Mouse (Mus musculus) layer of hippocampus, adult 2 months (tissue): ENCODE results near the gene Pik3c2a. TPM values are rescaled to one million over a fixed set of nuclear protein-coding genes. Genes with fewer than 3 reads are reported as not detected.
A peak's percentile ranks its signal among the peaks of the same experiment; 100 is the strongest.

Experiments
- DNase-seq, 2 experiments: peaks; one replicate each; pipeline ENCODE4 v3.0.0; 2022; ENCODE audit warnings: low spot score in 2 of 2
- H3K27ac ChIP-seq: fragments of 200-600 bp; 2 replicates; pipeline ENCODE4 v1.8.1; 2022
- H3K4me3 ChIP-seq: fragments of 200-600 bp; 2 replicates; pipeline ENCODE4 v1.8.1; 2022; ENCODE audit warnings: mild to moderate bottlenecking
- CTCF ChIP-seq: fragments of 200-600 bp; conservative IDR thresholded peaks from 2 replicates; pipeline ENCODE4 v1.8.1; 2022; ENCODE audit warnings: antibody characterized with exemption, mild to moderate bottlenecking, moderate library complexity
- long read RNA-seq, 2 experiments: library from polyadenylated mRNA; stranded (forward); transcript quantifications; one replicate each; pipeline ENCODE4 v2.0.0; 2021; ENCODE audit warnings: borderline mapping rate in 2 of 2
- total RNA-seq, 2 experiments: library from RNA; stranded (reverse); gene quantifications; 2 replicates each; pipeline ENCODE4 v1.2.3; 2021

Gene Pik3c2a
- 10 to 100 TPM; 28.9 to 31.0 TPM for total RNA-seq
- long read RNA-seq, experiment 1, full-length matches to known transcripts = 4 of 19 reads
- long read RNA-seq, experiment 1, partial matches to known transcripts = 1 of 19 reads
- long read RNA-seq, experiment 1, other reads (novel, unspliced or antisense) = 14 of 19 reads
- long read RNA-seq, experiment 2, full-length matches to known transcripts = 10 of 21 reads
- long read RNA-seq, experiment 2, partial matches to known transcripts = 1 of 21 reads
- long read RNA-seq, experiment 2, other reads (novel, unspliced or antisense) = 10 of 21 reads

DNA sequence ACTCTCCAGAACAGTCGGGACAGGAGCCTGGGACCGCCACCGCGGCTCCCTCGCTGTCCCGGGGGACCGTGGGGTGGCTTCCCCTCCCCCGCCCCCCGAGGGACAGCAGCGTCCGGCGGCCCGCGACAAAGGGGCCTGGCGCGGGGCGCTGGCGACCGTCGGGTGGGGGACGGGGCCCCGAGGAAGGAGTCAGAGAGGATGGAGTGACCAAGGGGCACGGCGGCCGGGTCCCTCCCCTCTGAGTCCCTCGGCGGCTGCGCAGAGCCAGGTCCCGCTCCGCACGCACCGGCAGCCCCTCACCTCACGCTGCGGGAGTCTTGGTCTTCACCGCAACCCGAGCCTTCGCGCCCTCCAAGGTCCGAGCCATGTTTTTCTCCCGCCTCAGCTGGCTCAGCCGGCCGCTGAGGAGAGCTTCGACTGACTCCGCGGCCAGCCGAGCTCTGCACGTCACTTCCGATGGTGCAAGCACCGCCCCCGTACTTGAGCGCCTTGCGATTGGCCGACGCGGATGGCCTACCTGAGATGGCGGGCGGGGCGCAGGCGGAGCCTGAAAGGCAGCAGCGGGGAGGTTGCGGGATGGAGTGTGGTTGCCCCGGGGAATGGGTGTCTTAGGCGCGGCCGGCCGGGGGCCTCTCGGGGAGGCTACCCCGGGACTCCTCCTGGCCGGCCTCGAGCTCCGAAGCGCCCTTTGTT is at the start of gene Pik3c2a:
Gene Pik3c2a, minus strand, starts transcription at position 446 of the 693 bp plus-strand sequence.
- DNase-seq = peak; percentile 95 to 96
- peak within 1 kb of the TSS; percentile 98 for H3K4me3 ChIP-seq
- no peak for TF ChIP-seq CTCF
- H3K27ac ChIP-seq = peak within 1 kb of the TSS; percentile 94

DNA sequence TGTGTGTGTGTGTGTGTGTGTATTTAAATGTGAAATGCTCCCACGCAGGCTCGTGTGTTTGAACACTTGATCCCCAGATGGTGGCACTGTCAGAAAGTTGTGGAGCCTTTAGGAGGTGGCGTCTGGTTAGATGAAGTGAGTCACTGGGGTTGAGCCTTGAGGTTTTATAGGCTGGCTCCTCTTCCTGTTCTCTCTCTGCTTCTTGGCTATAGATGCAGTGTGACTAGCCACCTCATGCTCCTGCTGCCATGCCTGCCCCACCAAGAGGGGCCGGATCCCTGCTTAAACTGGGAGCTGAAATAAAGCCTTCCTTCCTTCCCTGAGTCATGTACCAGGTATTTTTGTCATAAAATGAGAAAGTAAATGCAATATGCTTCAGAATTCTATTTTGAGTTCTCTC is 47.9 kb upstream of the Pik3c2a start:
- DNase-seq = no peak
- no peak overlapping the region for H3K4me3 ChIP-seq
- H3K27ac ChIP-seq = no peak overlapping the region
- no peak for TF ChIP-seq CTCF

DNA sequence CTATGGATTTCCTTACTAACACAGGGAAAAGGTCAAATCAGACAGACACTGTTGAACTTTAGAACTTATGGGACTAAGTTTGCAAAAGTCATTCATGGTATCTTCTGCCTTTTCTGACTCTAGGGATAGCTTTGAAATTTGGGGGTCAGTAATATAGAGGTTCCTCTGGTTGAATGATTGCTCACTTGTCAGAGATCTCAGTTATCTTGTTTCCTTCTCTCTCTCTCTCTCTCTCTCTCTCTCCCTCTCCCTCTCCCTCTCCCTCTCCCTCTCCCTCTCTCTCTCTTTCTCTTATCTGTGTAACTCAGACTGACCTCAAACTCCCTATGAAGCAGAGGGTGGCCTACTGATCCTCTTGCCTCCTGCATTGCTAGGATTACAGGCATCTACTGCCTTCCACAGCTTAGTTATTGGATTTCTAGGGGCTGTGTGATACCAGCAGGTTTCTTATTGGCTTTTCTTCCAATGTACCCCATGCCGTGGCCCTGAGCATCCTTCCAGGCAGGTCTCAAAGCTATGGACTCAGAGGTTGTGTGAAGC is 41.9 kb upstream of the Pik3c2a start:
- no peak for TF ChIP-seq CTCF
- DNase-seq = no peak
- no peak overlapping the region for H3K27ac ChIP-seq
- H3K4me3 ChIP-seq = no peak overlapping the region

GRCm38 (mm10) chr7:116484213-116484612 is 41.0 kb upstream of the Pik3c2a start:
- TF ChIP-seq CTCF = no peak
- Histone ChIP-seq H3K27ac (no peak overlapping the region), H3K4me3 (no peak overlapping the region)
- DNase-seq = no peak

DNA sequence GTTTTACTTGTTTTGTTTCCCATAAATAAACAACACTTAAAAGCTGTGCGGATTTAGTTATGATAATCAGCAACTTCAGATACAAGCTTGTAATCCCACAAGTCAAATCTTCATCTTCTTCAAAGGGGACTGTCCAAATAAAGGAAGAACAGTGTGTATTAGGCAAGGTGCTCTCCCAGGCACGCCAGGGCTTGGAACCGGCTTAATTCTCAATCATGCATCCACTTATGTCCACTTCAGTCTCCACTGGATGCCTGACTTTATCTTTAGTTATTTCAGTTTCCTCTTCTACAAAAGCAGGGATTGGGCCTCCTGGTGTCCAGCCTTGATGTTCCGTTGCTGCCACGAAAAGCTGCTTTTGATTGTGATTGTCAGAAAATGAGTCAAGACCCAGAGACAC is 40.5 kb upstream of the Pik3c2a start:
- Histone ChIP-seq H3K4me3 (no peak overlapping the region), H3K27ac (no peak overlapping the region)
- DNase-seq = no peak
- no peak for TF ChIP-seq CTCF

DNA sequence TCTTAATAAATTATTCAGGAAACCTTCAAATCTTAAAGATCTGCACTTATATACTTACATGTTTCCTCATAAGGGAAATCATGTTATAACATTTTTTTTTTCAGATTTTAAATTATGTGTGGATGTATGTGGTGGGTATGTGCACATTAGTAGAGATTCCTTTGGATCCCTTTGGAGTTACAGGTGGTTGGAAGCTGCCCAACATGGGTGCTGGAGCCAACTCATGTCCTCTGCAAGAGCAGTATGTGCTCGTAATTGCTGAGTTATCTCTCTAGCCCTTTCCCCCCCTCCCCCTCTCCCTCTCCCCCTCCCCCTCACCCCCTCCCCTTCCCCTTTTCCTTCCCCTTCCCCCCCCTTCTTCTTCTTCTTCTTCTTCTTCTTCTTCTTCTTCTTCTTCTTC is 39.9 kb upstream of the Pik3c2a start:
- peak in 1 of 2 experiments; percentile 17 for DNase-seq
- no peak for TF ChIP-seq CTCF
- H3K27ac ChIP-seq = no peak overlapping the region
- no peak overlapping the region for H3K4me3 ChIP-seq

DNA sequence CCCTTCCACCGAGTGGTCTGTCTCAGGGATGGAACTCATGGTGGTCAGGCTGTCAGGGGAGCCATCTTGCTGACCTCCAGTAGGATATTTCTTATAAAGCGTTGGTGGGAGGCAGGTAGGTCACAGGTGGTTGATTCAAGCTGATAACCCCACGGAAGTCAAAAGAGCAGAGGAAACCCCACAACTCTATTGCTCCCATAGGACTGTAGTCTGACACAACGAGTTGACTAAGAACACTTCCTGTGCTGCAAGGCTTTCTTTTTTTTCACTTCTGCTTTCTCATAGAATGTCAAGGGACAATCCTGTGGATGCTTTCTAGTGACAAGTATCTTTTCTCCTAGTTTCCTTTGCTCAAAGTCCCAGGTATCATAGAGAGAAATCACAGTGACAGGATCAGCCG is 33.0 kb upstream of the Pik3c2a start:
- no peak for TF ChIP-seq CTCF
- DNase-seq = no peak
- H3K4me3 ChIP-seq = no peak overlapping the region

GRCm38 (mm10) chr7:116475836-116476235 is 32.6 kb upstream of the Pik3c2a start:
- no peak for DNase-seq
- no peak overlapping the region for H3K4me3 ChIP-seq
- TF ChIP-seq CTCF = no peak
- H3K27ac ChIP-seq = no peak overlapping the region

More for the DNA sequence above, 33.0 kb upstream of the Pik3c2a start:
- H3K27ac ChIP-seq = no peak overlapping the region

DNA sequence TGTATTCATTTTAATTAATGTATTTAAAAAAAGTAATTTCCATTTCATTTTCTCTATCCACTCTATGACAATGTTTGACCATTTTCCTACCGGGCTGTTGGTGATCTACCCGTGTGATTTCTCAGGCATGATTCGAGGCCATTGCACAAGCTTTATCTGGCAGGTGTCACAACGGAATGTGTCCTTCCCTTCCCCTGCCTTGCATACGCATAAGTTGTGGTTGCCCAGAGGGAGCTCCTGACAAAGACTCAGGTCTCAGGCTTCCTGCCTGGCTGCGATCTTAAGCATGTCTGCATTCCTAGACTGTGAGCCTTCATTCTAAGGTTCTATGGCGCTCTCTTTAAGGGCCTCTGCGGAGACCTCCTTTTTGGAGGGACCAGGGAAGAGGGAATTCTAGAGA is 18.9 kb upstream of the Pik3c2a start:
- H3K4me3 ChIP-seq = no peak overlapping the region
- DNase-seq = no peak
- no peak overlapping the region for H3K27ac ChIP-seq
- no peak for TF ChIP-seq CTCF

DNA sequence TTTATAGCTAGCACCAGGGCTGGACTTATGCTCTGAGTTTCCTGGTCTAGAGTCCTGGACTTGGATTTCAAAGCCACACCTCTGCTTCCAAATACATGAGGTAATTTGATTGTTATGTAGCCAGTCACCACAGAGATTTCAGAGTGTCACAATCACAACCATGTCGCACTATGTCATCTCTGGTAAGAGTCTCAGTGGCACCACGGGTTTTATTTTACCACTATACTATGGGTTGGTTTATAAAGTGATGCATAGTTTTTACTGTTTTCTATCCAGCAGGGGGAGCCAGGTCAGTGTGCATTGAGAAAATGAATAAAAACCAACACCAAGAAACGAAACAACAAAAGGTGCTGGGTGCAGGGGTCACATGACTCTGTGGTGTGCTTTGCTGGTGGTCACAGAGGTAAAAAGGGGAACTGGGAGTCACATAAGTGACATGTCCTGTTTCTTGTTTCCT is 15.8 kb upstream of the Pik3c2a start:
- DNase-seq = peak; percentile 7 to 13
- no peak overlapping the region for H3K27ac ChIP-seq
- no peak overlapping the region for H3K4me3 ChIP-seq
- peak; percentile 80 for TF ChIP-seq CTCF

DNA sequence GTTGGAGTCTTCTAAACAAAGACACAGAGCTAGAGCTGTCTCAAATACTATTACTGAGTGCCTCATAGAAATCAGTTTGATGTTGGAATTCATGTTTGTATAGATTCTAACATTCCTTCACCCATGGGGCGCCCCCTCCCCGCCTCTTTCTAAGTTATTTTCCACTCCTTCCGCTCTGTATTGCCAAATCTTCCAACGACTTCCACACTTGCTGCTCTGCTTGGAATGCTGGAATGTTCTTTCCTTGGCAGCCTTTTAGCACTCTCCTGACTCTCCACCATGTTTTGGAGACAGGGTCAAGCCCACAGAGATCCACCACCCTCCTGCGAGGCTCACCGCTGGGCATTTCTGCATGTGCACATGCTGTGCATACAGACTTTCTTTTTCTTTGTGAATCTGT is 14.1 kb upstream of the Pik3c2a start:
- no peak for DNase-seq
- no peak overlapping the region for H3K27ac ChIP-seq
- TF ChIP-seq CTCF = no peak
- H3K4me3 ChIP-seq = no peak overlapping the region

GRCm38 (mm10) chr7:116456964-116457363 is 13.7 kb upstream of the Pik3c2a start:
- no peak for DNase-seq
- no peak overlapping the region for H3K4me3 ChIP-seq
- no peak for TF ChIP-seq CTCF
- H3K27ac ChIP-seq = no peak overlapping the region

GRCm38 (mm10) chr7:116446645-116447044 is 3.4 kb upstream of the Pik3c2a start:
- DNase-seq = no peak
- Histone ChIP-seq H3K4me3 (no peak overlapping the region), H3K27ac (no peak overlapping the region)
- no peak for TF ChIP-seq CTCF
